Mouse (Mus musculus) heart, embryonic 12.5 days (tissue): ENCODE measurements around the gene Rpl27a. TPM values are rescaled to one million over a fixed set of nuclear protein-coding genes. Genes with fewer than 3 reads are reported as not detected.

Source experiments
- ATAC-seq: fragments of 200-750 bp; cut with Nextera tagmentation; 2 replicates; pipeline ENCODE4 v1.8.0; 2017; ENCODE audit warnings: moderate TSS enrichment, moderate library complexity; ENCODE audit not compliant: insufficient number of reproducible peaks, low FRiP score
- H3K27ac ChIP-seq: fragments of 300-500 bp; sonication (generic); 2 replicates; pipeline ENCODE4 v1.5.1; 2016; ENCODE audit warnings: mild to moderate bottlenecking, moderate library complexity; ENCODE audit not compliant: poor library complexity, severe bottlenecking
- H3K27me3 ChIP-seq: fragments of 300-500 bp; sonication (generic); replicated peaks from 2 replicates; pipeline ENCODE4 v1.6.1; 2016; ENCODE audit warnings: mild to moderate bottlenecking, moderate library complexity
- H3K36me3 ChIP-seq: fragments of 300-500 bp; sonication (generic); 2 replicates; pipeline ENCODE4 v1.6.1; 2016; ENCODE audit warnings: mild to moderate bottlenecking, moderate library complexity
- H3K4me1 ChIP-seq: fragments of 300-500 bp; sonication (generic); replicated peaks from 2 replicates; pipeline ENCODE4 v1.6.1; 2016; ENCODE audit warnings: mild to moderate bottlenecking
- H3K4me2 ChIP-seq: fragments of 300-500 bp; sonication (generic); 2 replicates; pipeline ENCODE4 v1.6.1; 2016; ENCODE audit warnings: mild to moderate bottlenecking, moderate library complexity
- H3K4me3 ChIP-seq: fragments of 300-500 bp; sonication (generic); 2 replicates; pipeline ENCODE4 v1.5.1; 2016; ENCODE audit warnings: mild to moderate bottlenecking
- H3K9ac ChIP-seq: fragments of 300-500 bp; sonication (generic); 2 replicates; pipeline ENCODE4 v1.6.1; 2016; ENCODE audit warnings: mild to moderate bottlenecking, moderate library complexity
- H3K9me3 ChIP-seq: fragments of 300-500 bp; sonication (generic); replicated peaks from 2 replicates; pipeline ENCODE4 v1.6.1; 2016; ENCODE audit warnings: mild to moderate bottlenecking, moderate library complexity
- WGBS: fragments of 180-500 bp; shearing (Covaris S2); methylation state at CpG from one replicate; pipeline ENCODE4 v1.1.7; 2016; 5-methylcytosine and 5-hydroxymethylcytosine counted together
- polyA plus RNA-seq: library from polyadenylated mRNA; unstranded; fragments of >200 nt; fragmentation: Nextera tagmentation; extraction: Ambion mirVana; gene quantifications from 2 replicates; pipeline ENCODE4 v1.2.1, GENCODE M21; 2016

Gene Rpl27a
- polyA plus RNA-seq, 1 experiment from 2014 or later: 83.4 TPM

DNA sequence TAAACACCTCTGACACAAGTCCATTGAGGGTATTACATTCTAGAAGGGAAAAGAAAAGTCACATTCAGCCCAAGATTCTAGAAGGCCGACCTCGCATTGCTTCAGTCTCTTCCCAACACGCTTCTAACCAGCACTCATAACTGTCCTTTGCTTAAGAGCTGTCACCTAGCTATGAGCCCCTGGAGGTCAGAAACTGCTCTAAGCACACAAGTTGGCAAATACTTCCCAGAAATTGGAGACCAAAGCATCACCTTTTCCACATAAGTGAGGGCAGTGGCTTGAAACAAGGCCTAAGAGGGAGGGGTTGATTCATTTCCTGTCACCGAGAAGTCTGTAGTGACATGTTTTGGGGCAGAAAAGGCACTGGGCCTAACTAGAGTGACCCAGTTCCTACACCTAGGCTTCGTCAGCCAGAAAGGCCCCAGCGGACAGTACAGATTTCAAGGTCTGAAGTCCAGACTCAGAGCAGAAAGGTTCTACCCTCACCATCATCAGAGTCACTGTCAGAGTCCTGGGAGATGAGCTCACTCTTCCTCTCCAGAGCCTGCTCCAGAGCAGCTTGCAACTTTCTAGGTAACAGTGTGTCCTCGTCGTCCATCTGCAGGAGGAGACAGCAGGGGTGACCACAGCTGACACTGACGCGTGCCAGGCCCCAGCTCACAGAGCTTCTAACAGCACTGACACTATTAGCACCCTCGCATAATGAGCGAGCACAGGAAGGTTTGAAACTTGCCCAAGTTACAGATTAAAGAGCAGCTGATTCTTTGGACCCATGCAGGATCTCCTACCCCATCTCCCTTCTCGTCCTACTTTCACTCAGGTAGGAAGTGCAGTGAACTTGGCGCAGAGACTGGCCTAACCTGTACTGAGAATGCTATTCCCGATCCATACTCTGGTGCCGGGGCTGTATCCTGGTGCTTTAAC, 7.1 kb downstream of the Rpl27a start:
- Histone ChIP-seq H3K36me3 (peaks cover 84% of the 10 kb centered on the region), H3K9ac (0 out of 2 replicates have a peak overlapping the region, but pooled peaks have one; percentile 6), H3K4me1 (peaks cover 17% of the 10 kb centered on the region), H3K9me3 (no peaks in the 10 kb centered on the region), H3K27me3 (no peaks in the 10 kb centered on the region), H3K4me3 (no peak overlapping the region), H3K4me2 (no peak overlapping the region), H3K27ac (peak overlapping the region; percentile 41)
- no peak for ATAC-seq
- 59% methylated on average over 16 of the region's 16 CpGs for WGBS

DNA sequence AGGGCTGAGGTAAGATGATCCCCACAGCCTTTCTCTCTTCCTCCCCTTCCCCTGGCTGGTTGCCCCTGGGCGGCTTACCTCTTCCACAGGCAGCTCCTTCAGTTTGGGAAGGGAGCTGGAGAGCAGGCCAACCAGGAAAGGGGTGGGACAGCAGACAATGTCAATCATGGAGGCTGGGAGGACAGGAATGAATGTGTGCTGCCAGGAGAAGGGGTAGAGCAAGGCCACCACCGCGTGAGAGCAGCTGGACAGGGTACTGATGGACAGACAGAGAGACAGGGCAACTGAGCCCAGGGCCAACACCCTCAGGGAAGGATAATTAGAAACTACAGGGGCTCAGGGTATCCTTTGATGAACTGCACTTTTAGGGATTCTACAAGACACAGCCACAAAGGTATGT, 8.6 kb downstream of the Rpl27a start:
- Histone ChIP-seq H3K4me2 (no peak overlapping the region), H3K36me3 (peaks cover 79% of the 10 kb centered on the region)
- no peak for ATAC-seq

DNA sequence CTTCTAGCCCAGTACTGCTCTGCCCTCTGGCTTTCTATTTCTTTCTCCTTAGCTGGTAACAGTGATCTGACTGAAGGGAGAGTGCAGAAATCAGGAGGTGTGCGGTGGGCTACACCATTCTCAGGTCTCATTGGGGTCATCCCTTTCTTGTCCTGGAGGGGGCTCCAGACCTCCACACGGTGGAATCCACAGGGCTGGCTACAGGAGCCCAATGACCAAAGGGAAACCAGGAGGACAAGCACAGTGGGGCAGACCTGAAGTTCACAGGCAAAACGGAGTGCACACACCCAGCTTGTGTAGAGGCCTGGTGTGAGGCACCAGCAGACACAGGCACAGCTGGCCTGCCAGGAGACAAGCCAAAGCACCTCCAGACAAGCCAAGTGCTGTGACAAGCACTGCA, 9.4 kb downstream of the Rpl27a start:
- H3K4me1 ChIP-seq: peaks cover 28% of the 10 kb centered on the region
- peaks cover 78% of the 10 kb centered on the region for H3K36me3 ChIP-seq
- ATAC-seq: peak; percentile 70
- H3K27ac ChIP-seq: no peak overlapping the region
- no peak overlapping the region for H3K9ac ChIP-seq
- no peaks in the 10 kb centered on the region for H3K27me3 ChIP-seq
- 16% methylated on average over 3 of the region's 3 CpGs for WGBS
- no peak overlapping the region for H3K4me3 ChIP-seq
- H3K4me2 ChIP-seq: no peak overlapping the region
- H3K9me3 ChIP-seq: no peaks in the 10 kb centered on the region

More for the DNA sequence above, 8.6 kb downstream of the Rpl27a start:
- peaks cover 23% of the 10 kb centered on the region for H3K4me1 ChIP-seq
- no peak overlapping the region for H3K9ac ChIP-seq
- H3K27me3 ChIP-seq: no peaks in the 10 kb centered on the region
- H3K4me3 ChIP-seq: no peak overlapping the region
- WGBS: 61% methylated on average over 3 of the region's 3 CpGs
- no peaks in the 10 kb centered on the region for H3K9me3 ChIP-seq
- H3K27ac ChIP-seq: no peak overlapping the region

DNA sequence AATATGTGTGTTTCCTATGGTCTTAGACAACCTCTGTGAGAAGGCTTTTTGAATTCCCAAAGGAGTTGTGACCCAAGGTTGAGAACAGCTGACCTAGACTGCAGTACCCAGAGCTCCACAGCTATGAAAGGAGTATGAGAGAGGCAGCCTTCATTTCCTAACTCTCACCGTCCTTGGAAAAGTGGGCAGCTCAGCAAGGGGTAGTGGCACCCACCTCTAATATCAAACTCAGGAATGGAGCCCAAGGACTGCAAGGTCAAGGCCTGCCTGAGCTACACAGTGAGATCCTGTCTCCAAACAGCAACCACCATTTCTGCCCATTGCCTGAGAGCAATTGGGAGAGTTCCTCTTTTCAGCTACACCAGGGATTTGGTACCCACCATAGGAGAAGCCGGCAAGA, 10.8 kb downstream of the Rpl27a start:
- no peak for ATAC-seq
- Histone ChIP-seq H3K27me3 (no peaks in the 10 kb centered on the region), H3K9ac (no peak overlapping the region), H3K4me1 (peaks cover 24% of the 10 kb centered on the region), H3K4me2 (no peak overlapping the region), H3K27ac (no peak overlapping the region), H3K9me3 (no peaks in the 10 kb centered on the region), H3K36me3 (peaks cover 76% of the 10 kb centered on the region), H3K4me3 (no peak overlapping the region)
- WGBS: 78% methylated on average over 2 of the region's 2 CpGs

DNA sequence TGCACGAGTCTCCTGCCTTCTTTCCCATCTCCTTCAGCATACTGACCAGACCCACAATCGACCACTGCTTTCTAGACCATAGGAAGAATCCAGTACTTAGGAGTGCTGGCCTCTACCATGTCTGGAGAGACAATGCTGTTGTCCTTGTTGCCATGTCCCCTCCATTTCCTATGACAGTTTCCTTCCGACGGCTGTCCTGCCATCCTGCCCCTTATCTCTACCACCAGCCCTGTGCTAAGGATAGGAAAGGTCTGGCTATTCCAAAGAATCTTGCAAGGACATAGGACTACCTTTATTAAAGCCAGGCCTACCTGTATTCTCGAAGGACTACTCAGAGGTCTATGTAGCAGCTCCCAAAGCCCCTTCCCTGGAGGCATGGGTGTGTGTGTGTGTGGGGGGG, 12.6 kb downstream of the Rpl27a start:
- H3K4me1 ChIP-seq: peaks cover 18% of the 10 kb centered on the region
- H3K4me2 ChIP-seq: no peak overlapping the region
- peaks cover 76% of the 10 kb centered on the region for H3K36me3 ChIP-seq
- no peak overlapping the region for H3K4me3 ChIP-seq
- H3K27ac ChIP-seq: no peak overlapping the region
- ATAC-seq: no peak
- WGBS: 47% methylated on average over 5 of the region's 5 CpGs
- H3K9me3 ChIP-seq: no peaks in the 10 kb centered on the region
- no peak overlapping the region for H3K9ac ChIP-seq
- H3K27me3 ChIP-seq: no peaks in the 10 kb centered on the region

DNA sequence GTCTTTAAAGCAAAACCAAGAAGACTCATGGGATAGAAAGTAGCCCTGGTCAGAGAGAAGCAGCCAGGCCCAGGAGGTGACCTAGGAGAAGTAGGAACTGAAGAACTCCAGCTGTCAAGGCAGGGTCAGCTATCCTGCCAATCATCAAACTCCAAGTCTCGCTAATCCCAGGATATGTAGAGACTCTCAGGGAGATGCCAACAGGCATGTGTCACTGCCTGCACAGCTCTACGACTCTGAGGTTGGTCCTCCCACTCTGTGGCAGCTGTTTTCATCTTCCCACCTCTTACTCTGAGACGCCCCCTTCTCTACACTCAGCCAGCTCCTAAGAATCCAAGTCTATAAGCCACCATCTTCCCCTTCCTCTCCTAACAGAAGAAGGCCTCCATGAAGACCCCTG, 13.7 kb downstream of the Rpl27a start:
- Histone ChIP-seq H3K9ac (0 out of 2 replicates have a peak overlapping the region, but pooled peaks have one; percentile 39), H3K27ac (no peak overlapping the region), H3K4me1 (peaks cover 23% of the 10 kb centered on the region), H3K36me3 (peaks cover 72% of the 10 kb centered on the region), H3K27me3 (no peaks in the 10 kb centered on the region), H3K4me2 (no peak overlapping the region), H3K9me3 (no peaks in the 10 kb centered on the region), H3K4me3 (no peak overlapping the region)
- 56% methylated on average over 3 of the region's 3 CpGs for WGBS
- ATAC-seq: no peak

DNA sequence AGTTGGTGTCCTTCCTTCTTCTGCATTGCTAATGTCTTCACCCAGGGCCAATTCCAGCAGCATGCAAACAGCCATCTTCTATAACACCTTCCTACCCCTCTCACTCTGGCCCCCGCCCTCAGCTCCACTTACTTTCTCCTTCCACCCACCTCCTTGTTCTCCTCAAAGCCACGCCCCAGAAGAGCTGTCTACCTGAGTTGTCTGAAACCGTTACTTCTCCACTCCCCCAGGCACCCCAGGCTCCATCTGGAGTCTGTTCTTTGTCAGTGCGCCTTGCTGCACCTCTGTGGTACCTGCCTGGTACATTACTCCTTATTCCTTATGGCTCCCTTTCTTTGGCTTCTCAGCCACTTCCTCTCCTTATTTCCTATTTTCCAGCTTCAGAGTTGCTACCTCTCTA, 14.2 kb downstream of the Rpl27a start:
- Histone ChIP-seq H3K27me3 (no peaks in the 10 kb centered on the region), H3K4me3 (no peak overlapping the region), H3K27ac (no peak overlapping the region), H3K36me3 (peaks cover 72% of the 10 kb centered on the region), H3K9ac (no peak overlapping the region), H3K4me1 (peaks cover 23% of the 10 kb centered on the region), H3K4me2 (no peak overlapping the region), H3K9me3 (no peaks in the 10 kb centered on the region)
- 78% methylated on average over 4 of the region's 4 CpGs for WGBS
- no peak for ATAC-seq

DNA sequence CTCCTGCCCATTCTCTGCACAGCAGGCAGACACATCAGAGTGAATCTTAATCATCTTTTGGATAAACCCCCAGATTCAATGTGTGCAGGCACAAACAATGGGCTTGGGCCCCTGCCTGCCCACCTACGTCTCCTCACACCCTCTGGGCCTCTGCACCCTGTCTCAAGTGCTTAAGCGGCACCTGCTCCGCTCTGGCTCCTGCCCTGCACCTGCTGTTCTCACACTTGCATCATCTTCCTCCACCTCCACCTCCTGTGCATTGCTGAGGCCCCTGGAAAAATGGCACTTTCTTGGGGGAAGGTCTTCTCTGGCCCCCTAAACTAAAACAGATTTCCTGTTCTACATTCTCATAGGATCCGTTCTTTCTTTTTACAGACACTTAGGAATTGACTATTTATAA, 14.9 kb downstream of the Rpl27a start:
- no peak overlapping the region for H3K9ac ChIP-seq
- no peak overlapping the region for H3K27ac ChIP-seq
- H3K36me3 ChIP-seq: peaks cover 77% of the 10 kb centered on the region
- WGBS: 91% methylated on average over 4 of the region's 4 CpGs
- ATAC-seq: no peak
- H3K4me3 ChIP-seq: no peak overlapping the region
- no peaks in the 10 kb centered on the region for H3K27me3 ChIP-seq
- no peaks in the 10 kb centered on the region for H3K9me3 ChIP-seq
- H3K4me1 ChIP-seq: peaks cover 23% of the 10 kb centered on the region
- H3K4me2 ChIP-seq: no peak overlapping the region

DNA sequence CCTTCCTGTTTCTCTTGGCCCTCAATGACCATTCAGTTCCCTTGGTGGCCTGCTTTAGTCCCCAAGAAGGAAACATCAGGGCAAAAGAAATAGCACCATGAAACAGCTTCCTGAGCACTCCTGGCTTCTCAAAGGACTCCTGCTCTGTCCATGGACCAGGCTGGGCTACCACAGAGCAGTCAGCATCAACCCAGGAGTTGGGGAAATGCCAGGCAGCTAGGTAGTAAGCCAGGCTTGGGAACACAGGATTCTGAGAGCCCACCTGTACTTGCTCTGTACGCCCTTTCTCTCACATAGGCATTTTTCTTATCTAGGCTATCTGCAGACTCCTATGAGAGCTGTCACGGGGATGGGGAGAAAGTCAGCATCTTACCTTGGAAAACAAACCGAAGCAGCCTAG, 16.0 kb downstream of the Rpl27a start:
- H3K4me1 ChIP-seq: peaks cover 23% of the 10 kb centered on the region
- no peak overlapping the region for H3K27ac ChIP-seq
- 80% methylated on average over 3 of the region's 3 CpGs for WGBS
- H3K36me3 ChIP-seq: peaks cover 85% of the 10 kb centered on the region
- H3K27me3 ChIP-seq: no peaks in the 10 kb centered on the region
- no peaks in the 10 kb centered on the region for H3K9me3 ChIP-seq
- no peak overlapping the region for H3K9ac ChIP-seq
- H3K4me2 ChIP-seq: no peak overlapping the region
- no peak for ATAC-seq
- no peak overlapping the region for H3K4me3 ChIP-seq

DNA sequence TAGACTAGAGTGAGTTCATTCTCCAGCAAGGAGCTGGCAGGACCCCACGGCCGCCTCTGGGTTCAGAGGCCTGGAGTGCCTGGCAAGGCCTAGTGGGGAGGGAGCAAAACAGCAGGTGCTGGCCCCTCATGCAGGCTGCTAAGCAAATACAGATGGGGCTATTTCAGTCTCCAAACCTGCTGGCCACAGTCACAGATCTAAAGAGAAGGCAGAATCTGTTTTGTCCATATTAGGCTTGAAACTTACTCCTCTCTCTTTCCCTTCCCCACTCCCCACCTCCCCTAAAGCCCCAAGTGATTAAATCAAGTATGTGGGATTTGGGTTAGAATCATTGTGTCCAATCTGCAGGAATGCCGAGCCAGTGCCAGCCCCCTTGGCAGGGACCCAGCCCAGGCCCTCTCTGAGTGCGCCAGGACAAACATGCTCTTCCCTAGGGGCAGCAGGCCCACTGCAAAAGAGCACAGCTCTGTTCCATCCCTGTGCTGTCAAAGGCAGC, 17.6 kb downstream of the Rpl27a start:
- Histone ChIP-seq H3K4me1 (peaks cover 25% of the 10 kb centered on the region), H3K27ac (peak overlapping the region; percentile 29; the same call in 1 of the 2 replicates), H3K9ac (no peak overlapping the region), H3K4me3 (no peak overlapping the region), H3K4me2 (no peak overlapping the region), H3K9me3 (no peaks in the 10 kb centered on the region), H3K27me3 (no peaks in the 10 kb centered on the region), H3K36me3 (peaks cover 81% of the 10 kb centered on the region)
- ATAC-seq: 0 out of 2 replicates have a peak, but pooled peaks have one; percentile 42
- WGBS: 46% methylated on average over 4 of the region's 4 CpGs

DNA sequence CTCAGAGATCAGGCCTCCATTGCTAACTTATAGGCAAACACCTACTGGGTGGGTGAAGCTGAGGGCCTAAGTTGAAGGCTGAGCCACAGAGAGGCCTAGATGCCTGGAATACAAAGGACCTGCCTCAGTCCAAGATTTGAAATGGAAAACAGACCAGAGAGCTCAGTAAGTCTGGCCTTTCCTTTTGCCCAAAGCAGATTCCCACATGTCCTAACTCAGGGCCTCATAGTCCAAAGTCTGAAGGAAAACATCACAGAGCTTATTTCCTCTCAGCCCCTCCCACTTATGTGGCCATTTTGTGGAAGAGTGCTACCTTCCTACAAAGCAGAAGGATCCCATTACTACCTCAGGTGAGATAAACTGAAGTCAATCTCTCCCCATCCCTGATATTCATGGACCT, 22.0 kb downstream of the Rpl27a start:
- Histone ChIP-seq H3K4me3 (no peak overlapping the region), H3K9me3 (no peaks in the 10 kb centered on the region), H3K4me1 (peaks cover 26% of the 10 kb centered on the region), H3K36me3 (peaks cover 79% of the 10 kb centered on the region), H3K27me3 (no peaks in the 10 kb centered on the region), H3K4me2 (no peak overlapping the region), H3K27ac (no peak overlapping the region), H3K9ac (no peak overlapping the region)
- ATAC-seq: no peak
